Mouse (Mus musculus): Measurements from ENCODE around the gene Ccndbp1. TPM values are rescaled to one million over a fixed set of nuclear protein-coding genes. Genes with fewer than 3 reads are reported as not detected.
A peak's percentile ranks its signal among the peaks of the same experiment; 100 is the strongest.

The Ccndbp1 gene
- polyA plus RNA-seq, 1 experiment = 21.1 TPM

DNA sequence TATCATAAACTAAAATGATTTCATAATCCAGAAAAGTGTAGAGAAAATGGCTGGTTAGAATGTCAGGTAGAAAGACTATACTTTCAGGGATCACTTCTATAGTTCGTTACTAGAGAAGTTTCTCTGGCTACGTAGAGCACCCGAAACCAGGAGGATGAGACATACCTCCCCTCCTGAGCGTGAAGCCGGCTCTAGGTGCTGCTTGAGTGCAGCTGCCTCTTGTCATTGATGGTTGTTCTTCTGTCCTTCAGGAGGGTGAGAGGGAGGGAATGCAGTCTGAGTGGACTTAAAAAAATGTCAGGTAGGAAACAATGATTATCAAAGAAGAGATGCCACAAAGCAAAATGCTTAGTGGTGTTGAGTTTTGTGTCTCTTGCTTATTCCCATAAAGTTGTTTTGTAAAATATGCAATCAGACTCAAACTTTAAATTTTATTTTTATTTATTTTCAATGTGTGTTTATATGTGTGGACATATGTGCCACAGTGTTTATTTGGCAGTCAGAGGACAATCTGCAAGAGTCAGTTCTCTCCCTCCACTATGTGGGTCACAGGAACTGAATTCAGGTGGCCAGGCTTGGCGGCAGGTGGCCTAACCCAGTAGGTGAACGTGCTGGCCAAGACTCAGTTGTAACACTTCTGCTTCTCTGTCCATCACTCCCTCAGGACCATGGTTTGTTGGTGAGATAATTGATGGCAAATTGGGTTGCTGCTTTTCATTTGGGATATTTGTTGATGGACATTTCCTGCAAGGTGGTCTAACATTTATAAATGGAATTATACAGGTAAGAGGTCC, 4.0 kb upstream of the Ccndbp1 start:
- TF ChIP-seq MYOD1 (IDR thresholded peaks at IDR 0.05; ENCODE audit: control insufficient read depth, insufficient read length, low read depth) = no peak
- no peak for TF ChIP-seq CTCF (IDR thresholded peaks at IDR 0.05; ENCODE audit: control insufficient read depth, insufficient read depth, insufficient read length)
- no peak for TF ChIP-seq USF1 (IDR thresholded peaks at IDR 0.05; ENCODE audit: low read depth)
- no peak for TF ChIP-seq MAX (IDR thresholded peaks at IDR 0.05)
- TF ChIP-seq FOSL1 (IDR thresholded peaks at IDR 0.05; ENCODE audit: insufficient read depth, low read length, poor library complexity, severe bottlenecking) = no peak
- TF ChIP-seq CEBPB (IDR thresholded peaks at IDR 0.05; ENCODE audit: low read depth) = no peak
- no peak for TF ChIP-seq MYOG (IDR thresholded peaks at IDR 0.05; ENCODE audit: control insufficient read depth, extremely low read depth, insufficient read length)
- Histone ChIP-seq H3K79me2 (ENCODE audit: control insufficient read depth, insufficient read depth) (no peaks in the 10 kb centered on the region), H3K4me3 (ENCODE audit: insufficient read depth, poor library complexity, severe bottlenecking) (no peak overlapping the region), H3K79me3 (ENCODE audit: low read depth) (no peaks in the 10 kb centered on the region), H3K27me3 (ENCODE audit: control insufficient read depth, insufficient read depth, insufficient read length) (no peaks in the 10 kb centered on the region), H3K36me3 (ENCODE audit: control insufficient read depth, insufficient read depth) (peaks cover 7% of the 10 kb centered on the region), H3ac (ENCODE audit: control insufficient read depth, insufficient read length, low read depth) (no peak overlapping the region)

DNA sequence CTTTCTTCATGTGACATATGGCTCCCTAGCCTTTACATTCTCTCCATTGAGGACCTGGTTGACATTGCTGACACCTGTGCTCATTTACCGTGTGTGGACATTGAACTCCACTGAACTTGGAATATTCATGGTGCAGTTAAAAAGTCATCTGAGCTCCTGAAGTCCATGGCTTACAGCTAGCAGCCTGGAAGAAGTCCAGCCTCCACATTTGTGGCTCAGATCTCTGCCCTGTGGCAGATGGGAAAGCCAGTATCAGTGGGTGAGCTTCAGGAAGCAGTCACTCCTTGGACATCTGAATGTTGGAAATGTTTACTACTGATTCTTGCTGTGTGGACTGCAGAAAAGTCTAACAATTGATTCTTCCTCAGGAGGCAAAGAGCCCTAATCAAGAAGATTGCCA, 1.2 kb upstream of the Ccndbp1 start:
- H3K27me3 ChIP-seq (ENCODE audit: control insufficient read depth, insufficient read depth, insufficient read length) = no peaks in the 10 kb centered on the region
- peaks cover 7% of the 10 kb centered on the region for H3K36me3 ChIP-seq (ENCODE audit: control insufficient read depth, insufficient read depth)
- H3K4me3 ChIP-seq (ENCODE audit: insufficient read depth, poor library complexity, severe bottlenecking) = no peak overlapping the region
- TF ChIP-seq CEBPB (IDR thresholded peaks at IDR 0.05; ENCODE audit: low read depth) = no peak
- TF ChIP-seq MYOG (IDR thresholded peaks at IDR 0.05; ENCODE audit: control insufficient read depth, extremely low read depth, insufficient read length) = no peak
- no peak for TF ChIP-seq MAX (IDR thresholded peaks at IDR 0.05)
- no peak for TF ChIP-seq MYOD1 (IDR thresholded peaks at IDR 0.05; ENCODE audit: control insufficient read depth, insufficient read length, low read depth)
- no peak for TF ChIP-seq CTCF (IDR thresholded peaks at IDR 0.05; ENCODE audit: control insufficient read depth, insufficient read depth, insufficient read length)
- TF ChIP-seq USF1 (IDR thresholded peaks at IDR 0.05; ENCODE audit: low read depth) = no peak
- no peak for TF ChIP-seq FOSL1 (IDR thresholded peaks at IDR 0.05; ENCODE audit: insufficient read depth, low read length, poor library complexity, severe bottlenecking)
- H3ac ChIP-seq (ENCODE audit: control insufficient read depth, insufficient read length, low read depth) = no peak overlapping the region
- H3K79me3 ChIP-seq (ENCODE audit: low read depth) = no peaks in the 10 kb centered on the region
- H3K79me2 ChIP-seq (ENCODE audit: control insufficient read depth, insufficient read depth) = peaks cover 5% of the 10 kb centered on the region

DNA sequence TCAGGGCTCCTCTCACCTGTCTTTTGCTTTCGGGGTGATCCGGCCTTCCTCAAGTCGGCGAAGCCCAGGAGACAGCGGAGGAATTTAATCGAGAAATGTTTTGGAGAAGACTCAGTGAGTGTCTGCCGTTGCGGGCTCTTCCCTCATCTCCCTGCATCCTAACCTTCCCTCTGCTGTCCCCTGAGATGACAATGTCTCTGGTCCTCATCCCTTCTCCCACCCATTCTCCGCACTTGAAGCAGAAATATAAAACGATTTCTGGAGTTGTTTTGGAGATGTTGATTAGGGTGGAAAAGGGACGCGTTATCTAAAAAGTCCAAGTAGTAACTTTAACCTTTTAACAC, 433 bp downstream of the Ccndbp1 start:
- TF ChIP-seq USF1 (IDR thresholded peaks at IDR 0.05; ENCODE audit: low read depth) (no peak), FOSL1 (IDR thresholded peaks at IDR 0.05; ENCODE audit: insufficient read depth, low read length, poor library complexity, severe bottlenecking) (no peak), CTCF (IDR thresholded peaks at IDR 0.05; ENCODE audit: control insufficient read depth, insufficient read depth, insufficient read length) (no peak), MAX (IDR thresholded peaks at IDR 0.05) (no peak), MYOD1 (IDR thresholded peaks at IDR 0.05; ENCODE audit: control insufficient read depth, insufficient read length, low read depth) (no peak), MYOG (IDR thresholded peaks at IDR 0.05; ENCODE audit: control insufficient read depth, extremely low read depth, insufficient read length) (no peak), CEBPB (IDR thresholded peaks at IDR 0.05; ENCODE audit: low read depth) (no peak)
- Histone ChIP-seq H3K27me3 (ENCODE audit: control insufficient read depth, insufficient read depth, insufficient read length) (no peaks in the 10 kb centered on the region), H3K4me3 (ENCODE audit: insufficient read depth, poor library complexity, severe bottlenecking) (peak overlapping the region; percentile 70), H3ac (ENCODE audit: control insufficient read depth, insufficient read length, low read depth) (peak overlapping the region; percentile 76), H3K79me3 (ENCODE audit: low read depth) (no peaks in the 10 kb centered on the region), H3K79me2 (ENCODE audit: control insufficient read depth, insufficient read depth) (peaks cover 5% of the 10 kb centered on the region), H3K36me3 (ENCODE audit: control insufficient read depth, insufficient read depth) (peaks cover 3% of the 10 kb centered on the region)

DNA sequence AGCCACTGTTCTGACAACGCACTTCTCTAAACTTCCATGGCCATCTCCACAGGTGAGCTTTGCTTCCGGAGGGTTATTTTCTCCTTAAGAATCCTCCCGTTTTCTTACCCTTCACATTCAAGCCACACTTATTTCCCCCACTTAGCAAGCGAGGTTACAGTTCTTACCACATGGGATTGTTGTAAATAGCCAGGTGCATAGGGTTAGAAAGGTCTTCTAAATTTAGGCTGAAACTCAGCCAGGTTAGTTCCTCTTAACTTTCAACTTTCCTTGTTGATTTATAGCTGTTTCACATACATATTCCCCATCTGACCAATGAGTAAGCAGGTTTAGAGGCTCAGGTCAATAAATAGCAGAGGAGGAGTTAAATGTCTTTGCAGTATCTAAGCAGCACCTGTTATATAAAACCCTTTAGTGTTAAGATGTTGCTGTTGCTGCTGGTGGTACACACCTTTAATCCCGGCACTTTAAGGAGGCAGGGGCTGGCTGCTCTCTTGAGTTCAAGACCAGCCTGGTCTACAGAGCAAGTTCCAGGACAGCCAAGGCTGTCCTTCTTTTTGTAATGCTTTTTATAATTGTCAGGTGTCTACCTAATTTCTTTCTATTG, 971 bp downstream of the Ccndbp1 start:
- peaks cover 5% of the 10 kb centered on the region for H3K79me2 ChIP-seq (ENCODE audit: control insufficient read depth, insufficient read depth)
- peak overlapping the region; percentile 76 for H3ac ChIP-seq (ENCODE audit: control insufficient read depth, insufficient read length, low read depth)
- H3K27me3 ChIP-seq (ENCODE audit: control insufficient read depth, insufficient read depth, insufficient read length) = no peaks in the 10 kb centered on the region
- H3K4me3 ChIP-seq (ENCODE audit: insufficient read depth, poor library complexity, severe bottlenecking) = peak overlapping the region; percentile 70
- H3K36me3 ChIP-seq (ENCODE audit: control insufficient read depth, insufficient read depth) = peaks cover 4% of the 10 kb centered on the region
- TF ChIP-seq MYOG (IDR thresholded peaks at IDR 0.05; ENCODE audit: control insufficient read depth, extremely low read depth, insufficient read length) = no peak
- TF ChIP-seq USF1 (IDR thresholded peaks at IDR 0.05; ENCODE audit: low read depth) = no peak
- TF ChIP-seq MYOD1 (IDR thresholded peaks at IDR 0.05; ENCODE audit: control insufficient read depth, insufficient read length, low read depth) = no peak
- TF ChIP-seq FOSL1 (IDR thresholded peaks at IDR 0.05; ENCODE audit: insufficient read depth, low read length, poor library complexity, severe bottlenecking) = no peak
- TF ChIP-seq MAX (IDR thresholded peaks at IDR 0.05) = no peak
- no peak for TF ChIP-seq CEBPB (IDR thresholded peaks at IDR 0.05; ENCODE audit: low read depth)
- TF ChIP-seq CTCF (IDR thresholded peaks at IDR 0.05; ENCODE audit: control insufficient read depth, insufficient read depth, insufficient read length) = no peak
- no peaks in the 10 kb centered on the region for H3K79me3 ChIP-seq (ENCODE audit: low read depth)

DNA sequence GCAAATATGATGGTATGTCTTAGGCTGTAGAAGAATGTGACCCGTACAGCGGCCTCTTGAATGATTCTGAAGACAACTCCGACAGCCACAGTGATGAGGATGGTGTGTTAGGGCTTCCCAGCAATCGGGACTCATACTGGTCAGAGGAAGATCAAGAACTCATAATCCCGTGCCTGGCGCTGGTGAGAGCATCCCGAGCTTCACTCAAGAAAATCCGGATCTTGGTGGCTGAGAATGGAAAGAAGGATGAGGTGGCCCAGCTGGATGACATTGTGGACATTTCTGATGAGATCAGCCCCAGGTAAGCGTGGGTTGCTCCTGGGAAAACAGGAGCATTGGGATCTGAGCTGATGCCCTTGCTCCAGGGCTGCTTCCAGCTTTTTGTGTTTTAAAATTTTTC, 4.5 kb downstream of the Ccndbp1 start:
- no peak overlapping the region for H3ac ChIP-seq (ENCODE audit: control insufficient read depth, insufficient read length, low read depth)
- no peaks in the 10 kb centered on the region for H3K27me3 ChIP-seq (ENCODE audit: control insufficient read depth, insufficient read depth, insufficient read length)
- TF ChIP-seq MYOD1 (IDR thresholded peaks at IDR 0.05; ENCODE audit: control insufficient read depth, insufficient read length, low read depth) (no peak), MAX (IDR thresholded peaks at IDR 0.05) (no peak), CEBPB (IDR thresholded peaks at IDR 0.05; ENCODE audit: low read depth) (no peak), MYOG (IDR thresholded peaks at IDR 0.05; ENCODE audit: control insufficient read depth, extremely low read depth, insufficient read length) (no peak), USF1 (IDR thresholded peaks at IDR 0.05; ENCODE audit: low read depth) (no peak), CTCF (IDR thresholded peaks at IDR 0.05; ENCODE audit: control insufficient read depth, insufficient read depth, insufficient read length) (no peak), FOSL1 (IDR thresholded peaks at IDR 0.05; ENCODE audit: insufficient read depth, low read length, poor library complexity, severe bottlenecking) (no peak)
- H3K4me3 ChIP-seq (ENCODE audit: insufficient read depth, poor library complexity, severe bottlenecking) = no peak overlapping the region
- no peaks in the 10 kb centered on the region for H3K79me3 ChIP-seq (ENCODE audit: low read depth)
- H3K36me3 ChIP-seq (ENCODE audit: control insufficient read depth, insufficient read depth) = peaks cover 13% of the 10 kb centered on the region
- peaks cover 5% of the 10 kb centered on the region for H3K79me2 ChIP-seq (ENCODE audit: control insufficient read depth, insufficient read depth)
